Mouse (Mus musculus) adrenal gland, adult 2 months (tissue): ENCODE measurements around the gene Klk8. TPM values are rescaled to one million over a fixed set of nuclear protein-coding genes. Genes with fewer than 3 reads are reported as not detected.

Source experiments
- DNase-seq: peaks from one replicate; pipeline ENCODE4 v3.0.0; 2021
- polyA plus RNA-seq: library from polyadenylated mRNA; depleted of rRNA; stranded (reverse); fragments of >200 nt; gene quantifications from 2 replicates; pipeline ENCODE4 v1.2.3, GENCODE M21; 2012; rRNA removed
- total RNA-seq, 2 experiments: library from RNA; stranded (reverse); gene quantifications; 2 replicates each; pipeline ENCODE4 v1.2.3; 2021

Gene Klk8
- total and polyA plus RNA-seq, 3 experiments: 2.3 to 3.5 (median 3.0) TPM

DNA sequence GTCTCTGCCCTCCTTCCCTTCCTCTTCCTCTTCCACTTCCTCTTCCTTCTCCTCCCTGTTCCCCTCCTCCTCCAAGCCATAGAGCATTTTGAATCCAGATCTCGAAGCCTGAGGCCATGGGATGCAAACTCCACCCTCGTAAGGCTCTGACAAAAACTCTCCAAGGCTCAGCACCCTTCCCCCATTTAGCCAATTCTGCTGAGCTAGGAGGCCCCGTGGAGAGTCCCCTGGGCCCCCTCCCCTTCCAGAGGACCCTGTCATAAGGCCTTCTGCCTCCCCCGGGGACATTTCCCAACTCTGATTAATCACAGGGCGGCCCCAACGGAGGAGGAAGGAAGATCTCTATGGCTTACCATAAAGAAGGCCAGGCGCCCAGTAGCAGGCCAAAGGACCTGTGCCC lies 5.8 kb upstream of the Klk8 start, which contains the start of gene Klk9:
TSS of gene Klk9 (plus strand) at position 301 of the 400 bp plus-strand sequence.
- no peak for DNase-seq

DNA sequence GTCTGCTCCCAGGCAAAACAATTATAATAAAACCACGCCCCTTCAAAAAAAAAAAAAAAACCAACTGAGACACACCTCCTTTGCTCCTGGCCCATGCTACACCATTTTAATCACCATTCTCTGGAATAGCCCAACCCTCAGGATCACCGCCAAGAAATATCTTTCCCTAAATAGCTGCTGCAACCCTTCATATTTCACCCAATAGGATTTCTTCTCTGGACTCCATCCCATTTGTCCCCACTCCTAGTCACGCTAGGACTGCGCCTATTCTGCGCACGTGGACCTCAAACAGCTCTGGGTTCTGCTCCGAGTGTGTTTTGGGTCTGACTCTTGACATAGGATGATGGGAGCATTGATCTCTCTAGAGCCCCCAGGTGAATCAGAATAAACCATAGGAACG lies 1.0 kb upstream of the Klk8 start:
- no peak for DNase-seq

DNA sequence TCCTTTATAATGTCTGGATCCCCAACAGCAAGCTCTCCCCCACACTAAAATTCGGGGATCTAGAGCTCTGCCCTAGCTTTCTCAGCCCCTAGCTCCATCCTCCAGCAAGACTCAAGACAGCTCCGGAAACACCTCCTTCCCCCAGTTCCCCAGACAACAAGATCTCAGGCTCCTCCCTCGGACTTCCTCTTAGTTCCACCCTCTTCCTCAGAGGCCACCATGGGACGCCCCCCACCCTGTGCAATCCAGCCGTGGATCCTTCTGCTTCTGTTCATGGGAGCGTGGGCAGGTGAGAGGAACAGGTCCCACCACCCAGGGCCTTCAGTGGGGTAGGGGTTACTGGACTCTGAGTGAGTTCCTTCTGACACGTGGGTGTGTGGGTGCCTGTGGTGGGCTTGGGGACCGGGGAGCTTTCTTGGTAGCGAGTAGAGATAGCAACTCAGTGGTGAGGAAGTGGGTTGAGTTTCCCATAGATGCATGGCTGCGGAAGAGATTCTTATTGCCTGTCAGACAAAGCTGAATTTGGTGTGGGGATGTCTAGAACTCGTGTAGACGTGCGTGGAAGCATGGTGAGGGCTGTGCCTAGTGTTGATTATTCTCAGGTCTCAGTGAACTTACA lies 576 bp downstream of the Klk8 start:
- no peak for DNase-seq

DNA sequence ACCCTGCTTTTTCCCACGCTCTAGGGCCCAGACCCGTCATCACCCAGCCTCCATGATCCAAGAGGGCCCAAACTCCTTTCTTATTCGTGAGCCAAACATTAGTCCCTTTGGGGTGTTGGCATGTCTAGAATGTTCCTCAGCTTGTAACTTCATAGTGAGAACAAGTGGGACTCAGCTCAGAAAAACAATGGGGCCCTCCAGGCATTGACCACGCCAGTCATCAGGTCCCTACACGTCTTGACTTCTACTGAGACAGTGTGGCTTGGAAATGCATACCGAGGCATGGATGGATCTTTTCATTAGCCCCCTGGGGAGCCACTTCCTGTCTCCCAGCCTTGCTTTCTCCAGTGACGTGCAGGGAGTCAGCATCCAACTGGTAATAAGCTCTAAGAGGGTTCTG lies 2.5 kb downstream of the Klk8 start:
- DNase-seq: no peak

DNA sequence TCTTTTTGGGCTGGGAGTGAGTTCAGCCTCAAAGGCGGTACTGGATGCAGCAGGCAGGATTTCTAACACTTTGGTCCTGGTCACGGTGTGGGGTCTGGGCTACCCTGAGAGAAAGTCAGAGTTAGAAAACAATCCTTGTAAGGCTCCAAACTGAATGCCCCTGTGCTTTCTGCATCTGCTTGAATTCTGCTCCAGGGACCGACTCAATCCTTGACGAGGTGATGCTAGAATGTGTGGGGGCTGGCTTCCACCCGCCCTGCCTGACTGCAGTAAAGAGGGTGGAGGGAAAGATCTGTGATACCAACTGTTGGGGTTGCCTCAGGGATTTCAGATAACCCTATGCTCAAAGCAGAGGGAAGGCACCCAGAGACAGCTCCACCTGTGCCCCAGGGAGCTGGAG lies 13.6 kb downstream of the Klk8 start, which contains the start of gene Klk7:
TSS of gene Klk7 (plus strand) at position 301 of the 400 bp plus-strand sequence.
- DNase-seq: no peak

DNA sequence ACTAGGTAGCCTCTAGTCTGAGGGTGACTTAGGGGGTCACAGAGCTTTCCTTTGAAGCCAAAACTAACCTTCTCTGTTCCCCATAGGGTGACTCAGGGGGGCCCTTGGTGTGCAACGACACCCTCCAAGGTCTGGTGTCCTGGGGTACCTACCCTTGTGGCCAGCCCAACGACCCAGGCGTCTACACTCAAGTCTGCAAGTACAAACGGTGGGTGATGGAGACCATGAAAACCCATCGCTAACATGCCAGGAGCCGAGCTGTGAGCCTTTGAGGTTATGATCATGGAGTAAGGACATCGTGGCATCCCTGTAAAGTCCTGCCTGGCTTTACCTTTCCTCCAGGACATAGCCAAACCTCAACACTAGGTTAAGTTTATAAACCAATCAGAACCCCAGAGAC lies 17.8 kb downstream of the Klk8 start:
- no peak for DNase-seq

DNA sequence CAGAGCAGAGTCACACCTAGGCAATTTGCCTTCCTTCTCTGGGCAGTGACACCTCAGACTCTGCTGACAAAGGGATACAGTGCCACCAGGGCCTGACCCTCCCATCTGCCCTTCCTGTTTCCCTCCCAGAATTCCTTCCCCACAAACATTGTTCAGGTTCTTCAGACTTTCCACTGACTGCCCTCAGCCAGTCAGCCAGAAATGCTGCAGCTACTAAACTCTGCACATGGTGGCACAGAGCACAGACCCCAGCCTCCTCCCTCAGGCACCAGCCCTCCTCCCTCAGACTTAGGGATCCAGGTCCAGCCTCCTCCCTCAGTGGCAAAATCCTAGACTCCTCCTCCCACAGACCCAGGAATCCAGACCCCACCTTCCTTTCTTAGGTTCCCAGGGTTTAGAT lies 19.4 kb downstream of the Klk8 start:
- DNase-seq: no peak

DNA sequence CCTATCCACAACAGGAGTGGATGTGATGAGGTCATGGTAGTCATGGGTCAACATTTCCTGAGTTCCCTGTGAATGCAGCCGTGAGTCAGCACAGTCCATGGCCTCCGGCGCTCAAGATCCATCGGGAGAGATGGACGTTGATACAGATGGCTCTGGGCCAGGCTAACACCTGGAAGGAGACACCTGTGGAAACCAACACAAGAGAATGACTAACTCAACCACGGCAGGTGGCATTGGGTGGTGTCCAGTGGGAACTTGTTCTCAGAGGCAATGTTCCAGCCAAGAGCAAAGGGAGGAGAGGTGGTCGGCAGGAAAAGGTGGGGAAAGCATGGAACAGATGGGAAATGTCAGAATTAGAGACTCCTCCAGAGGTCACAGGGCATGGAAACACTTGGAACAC lies 24.2 kb downstream of the Klk8 start:
- DNase-seq: no peak

DNA sequence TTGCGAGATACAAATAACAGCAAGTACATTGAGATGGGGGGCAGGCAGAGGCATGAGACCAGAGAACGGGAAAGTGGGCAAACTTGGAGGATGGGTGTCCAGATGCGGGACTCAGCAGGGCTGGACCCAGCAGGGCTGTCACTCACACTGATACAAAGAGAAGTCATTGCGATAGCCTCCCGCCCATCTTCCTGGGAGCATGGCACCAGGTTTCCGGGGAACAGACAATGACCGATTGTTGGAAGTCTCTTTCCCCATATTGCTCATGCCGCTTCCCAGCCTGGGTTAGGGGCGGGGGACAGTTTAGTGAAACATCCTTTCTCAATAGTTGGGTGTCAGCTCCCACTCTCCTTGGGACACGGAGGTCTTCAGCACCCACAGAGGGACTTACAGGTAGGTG lies 26.8 kb downstream of the Klk8 start, which contains the start of gene Klk6:
TSS of gene Klk6 (plus strand) at position 301 of the 400 bp plus-strand sequence.
- no peak for DNase-seq

DNA sequence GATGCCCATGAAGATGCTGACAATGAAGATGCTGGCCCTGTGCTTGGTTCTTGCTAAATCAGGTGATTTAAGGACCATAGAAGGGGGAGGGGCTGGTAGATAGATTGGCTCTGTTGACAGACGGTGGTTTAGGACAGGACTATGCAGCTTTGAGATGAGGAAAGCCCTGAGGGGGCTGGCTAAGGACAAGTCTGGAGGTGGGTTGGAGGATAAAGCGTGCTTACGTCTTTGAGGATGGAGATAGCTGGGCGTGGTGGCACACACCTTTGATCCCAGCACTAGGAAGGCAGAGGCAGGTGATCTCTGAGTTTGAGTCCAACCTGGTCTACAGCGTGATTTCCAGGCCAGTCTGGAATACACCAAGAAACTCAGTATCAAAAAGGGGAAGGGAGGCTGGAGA lies 28.7 kb downstream of the Klk8 start:
- no peak for DNase-seq

DNA sequence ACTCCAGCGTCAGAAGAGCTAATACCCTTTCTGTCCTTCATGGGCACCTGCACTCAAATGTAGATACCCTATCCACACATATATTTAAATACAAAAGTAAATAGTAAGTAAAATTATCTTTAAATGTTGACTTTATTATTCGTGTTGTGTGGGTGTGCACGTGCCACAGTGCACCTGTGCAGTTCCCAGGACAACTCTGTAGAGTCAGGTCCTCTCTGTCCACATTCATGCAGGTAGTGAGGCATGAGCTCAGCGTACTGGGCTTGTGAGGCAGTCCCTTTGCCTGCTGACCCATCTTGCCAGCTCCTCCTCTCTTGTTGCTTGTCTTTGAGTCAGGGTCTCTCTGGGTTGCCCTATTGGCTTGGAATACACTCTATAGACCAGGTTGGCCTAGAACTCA lies 30.3 kb downstream of the Klk8 start:
- DNase-seq: no peak

DNA sequence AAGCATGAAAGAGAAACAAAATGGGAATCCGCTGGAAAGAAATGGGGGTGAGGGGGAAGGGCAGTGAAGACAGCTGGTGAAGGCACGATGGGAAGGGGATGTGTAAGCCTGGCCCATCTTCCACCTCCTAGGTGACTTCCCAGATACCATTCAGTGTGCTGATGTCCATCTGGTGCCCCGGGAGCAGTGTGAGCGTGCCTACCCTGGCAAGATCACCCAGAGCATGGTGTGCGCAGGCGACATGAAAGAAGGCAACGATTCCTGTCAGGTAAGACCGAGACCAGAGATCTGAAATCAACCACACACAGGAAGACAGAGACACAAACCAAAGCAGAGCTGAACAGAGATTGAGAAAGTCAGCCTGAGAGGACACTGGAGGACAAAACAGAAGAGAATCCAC lies 31.6 kb downstream of the Klk8 start:
- DNase-seq: no peak

DNA sequence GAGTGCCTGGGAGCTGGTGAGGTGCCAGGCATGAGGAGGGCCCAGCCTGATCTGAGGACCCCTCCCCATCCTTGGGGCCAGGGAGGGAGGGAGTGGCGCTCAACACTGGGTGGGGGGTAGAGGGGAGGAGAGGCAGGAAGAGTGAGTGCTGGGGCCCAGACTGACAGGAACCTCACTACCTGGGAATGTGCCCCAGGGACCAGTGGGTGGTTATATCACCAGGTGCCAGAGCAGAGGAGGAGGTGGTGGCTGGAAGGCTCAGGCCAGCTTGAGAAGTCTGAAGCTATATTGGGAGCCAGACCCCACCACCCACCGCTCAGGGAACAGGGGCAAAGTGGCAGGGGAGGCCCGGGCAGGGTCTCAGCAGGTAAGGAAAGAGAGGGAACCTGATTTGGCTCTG lies 44.3 kb downstream of the Klk8 start, which contains the start of gene Klk5:
TSS of gene Klk5 (plus strand) at position 271 of the 400 bp plus-strand sequence.
- no peak for DNase-seq

DNA sequence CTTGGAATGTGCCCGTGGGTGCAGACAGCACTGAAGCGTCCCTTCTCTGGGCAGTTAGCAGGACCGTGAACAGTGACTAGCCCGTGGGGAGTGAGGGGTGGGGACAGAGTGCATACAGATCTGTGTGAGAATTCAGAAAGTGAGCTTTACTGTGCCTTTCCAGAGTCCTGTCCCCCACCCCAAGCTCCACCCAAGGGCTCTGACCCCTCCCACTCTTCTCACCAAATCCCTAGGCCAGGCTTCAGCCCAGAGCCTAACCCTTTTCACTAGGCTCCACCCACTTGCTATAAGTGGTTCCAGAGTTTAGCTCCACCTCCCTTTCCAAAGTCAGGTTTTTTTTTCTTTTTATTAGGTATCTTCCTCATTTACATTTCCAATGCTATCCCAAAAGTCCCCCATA lies 46.4 kb downstream of the Klk8 start:
- DNase-seq: no peak

DNA sequence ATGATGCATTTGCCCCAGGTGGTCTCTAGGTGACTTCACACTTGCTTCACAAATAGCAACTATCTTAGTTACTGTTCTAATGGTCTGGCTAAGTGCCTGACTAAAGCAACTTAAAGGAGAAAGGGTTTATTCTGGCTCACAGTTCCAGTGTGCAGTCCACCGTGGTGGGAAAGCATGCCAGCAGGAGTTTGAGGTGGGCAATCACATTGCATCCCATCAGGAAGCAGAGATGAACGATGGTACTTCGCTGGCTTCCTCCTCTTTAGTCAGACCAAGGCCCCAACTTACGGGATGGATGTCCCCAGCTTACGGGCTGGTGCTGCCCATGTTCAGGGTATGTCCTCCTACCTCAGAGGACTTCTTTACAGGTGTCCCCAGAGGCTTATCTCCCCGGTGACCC lies 54.2 kb downstream of the Klk8 start:
- no peak for DNase-seq

Other genes with a start within 250 kb of the Klk8 start
- 1 to 10 TPM; 2.0 to 3.1 TPM for gene Zfp658, start 235.3 kb upstream of the Klk8 start, total RNA-seq
- 0.52 and 0.71 TPM in 2 replicates for gene Zfp658, start 235.3 kb upstream of the Klk8 start, polyA plus RNA-seq
- 10 to 100 TPM; 12.8 to 18.1 TPM for gene Zfp719, start 218.0 kb upstream of the Klk8 start, total RNA-seq
- gene Zfp719, start 218.0 kb upstream of the Klk8 start, polyA plus RNA-seq: 0.27 and 0.47 TPM in 2 replicates
- not detected for gene Zfp819, start 190.4 kb upstream of the Klk8 start, total RNA-seq
- gene Zfp819, start 190.4 kb upstream of the Klk8 start, polyA plus RNA-seq: not detected in 2 replicates
- gene Ceacam18, start 162.9 kb upstream of the Klk8 start, total RNA-seq: not detected
- not detected in 2 replicates for gene Ceacam18, start 162.9 kb upstream of the Klk8 start, polyA plus RNA-seq
- 1 to 10 TPM; 3.5 to 5.0 TPM for gene Siglece, start 137.4 kb upstream of the Klk8 start, total RNA-seq
- gene Siglece, start 137.4 kb upstream of the Klk8 start, polyA plus RNA-seq: 3.6 and 5.3 TPM in 2 replicates
- gene Ctu1, start 125.6 kb upstream of the Klk8 start, total RNA-seq: 10 to 100 TPM in 1 of 2 experiments, 1 to 10 TPM in 1; 9.9 to 10.4 TPM
- gene Ctu1, start 125.6 kb upstream of the Klk8 start, polyA plus RNA-seq: 20.1 and 21.3 TPM in 2 replicates
- gene Klk14, start 107.2 kb upstream of the Klk8 start, total RNA-seq: not detected
- gene Klk14, start 107.2 kb upstream of the Klk8 start, polyA plus RNA-seq: not detected in 2 replicates
- not detected for gene Klk13, start 85.0 kb upstream of the Klk8 start, total RNA-seq
- gene Klk13, start 85.0 kb upstream of the Klk8 start, polyA plus RNA-seq: 0.12 and 0.36 TPM in 2 replicates
- gene Klk12, start 28.7 kb upstream of the Klk8 start, total RNA-seq: not detected
- not detected in 2 replicates for gene Klk12, start 28.7 kb upstream of the Klk8 start, polyA plus RNA-seq
- not detected for gene Klk11, start 23.0 kb upstream of the Klk8 start, total RNA-seq
- gene Klk11, start 23.0 kb upstream of the Klk8 start, polyA plus RNA-seq: not detected in 2 replicates
- gene Klk10, start 16.5 kb upstream of the Klk8 start, total RNA-seq: under 1 TPM; 0.40 to 0.62 TPM
- 1.0 and 1.4 TPM in 2 replicates for gene Klk10, start 16.5 kb upstream of the Klk8 start, polyA plus RNA-seq
- gene Klk9, start 5.7 kb upstream of the Klk8 start, total RNA-seq: not detected
- not detected in 2 replicates for gene Klk9, start 5.7 kb upstream of the Klk8 start, polyA plus RNA-seq
- gene Klk7, start 13.7 kb downstream of the Klk8 start, total RNA-seq: not detected
- not detected in 2 replicates for gene Klk7, start 13.7 kb downstream of the Klk8 start, polyA plus RNA-seq
- gene Klk6, start 26.9 kb downstream of the Klk8 start, total RNA-seq: not detected
- not detected in 2 replicates for gene Klk6, start 26.9 kb downstream of the Klk8 start, polyA plus RNA-seq
- not detected for gene Klk5, start 44.4 kb downstream of the Klk8 start, total RNA-seq
- gene Klk5, start 44.4 kb downstream of the Klk8 start, polyA plus RNA-seq: not detected in 2 replicates
- gene Klk4, start 83.6 kb downstream of the Klk8 start, total RNA-seq: not detected
- not detected in 2 replicates for gene Klk4, start 83.6 kb downstream of the Klk8 start, polyA plus RNA-seq
- not detected for gene Klk15, start 136.2 kb downstream of the Klk8 start, total RNA-seq
- gene Klk15, start 136.2 kb downstream of the Klk8 start, polyA plus RNA-seq: not detected in 2 replicates
- gene Klk1b8, start 153.1 kb downstream of the Klk8 start, total RNA-seq: not detected
- not detected in 2 replicates for gene Klk1b8, start 153.1 kb downstream of the Klk8 start, polyA plus RNA-seq
- not detected for gene Klk1b1, start 169.2 kb downstream of the Klk8 start, total RNA-seq
- not detected in 2 replicates for gene Klk1b1, start 169.2 kb downstream of the Klk8 start, polyA plus RNA-seq
- gene Klk1b9, start 178.5 kb downstream of the Klk8 start, total RNA-seq: not detected
- not detected in 2 replicates for gene Klk1b9, start 178.5 kb downstream of the Klk8 start, polyA plus RNA-seq
- gene Klk1b11, start 198.3 kb downstream of the Klk8 start, total RNA-seq: not detected
- gene Klk1b11, start 198.3 kb downstream of the Klk8 start, polyA plus RNA-seq: not detected in 2 replicates
- not detected for gene Klk1b26, start 214.6 kb downstream of the Klk8 start, total RNA-seq
- gene Klk1b26, start 214.6 kb downstream of the Klk8 start, polyA plus RNA-seq: not detected in 2 replicates